Mouse (Mus musculus) ES-CJ7 (cell line): ENCODE results near the gene Mecom.

Source experiments
- DNase-seq: peaks from one replicate; pipeline ENCODE4 v3.0.0; 2011; ENCODE audit warnings: low read depth, low spot score

Gene Mecom

DNA sequence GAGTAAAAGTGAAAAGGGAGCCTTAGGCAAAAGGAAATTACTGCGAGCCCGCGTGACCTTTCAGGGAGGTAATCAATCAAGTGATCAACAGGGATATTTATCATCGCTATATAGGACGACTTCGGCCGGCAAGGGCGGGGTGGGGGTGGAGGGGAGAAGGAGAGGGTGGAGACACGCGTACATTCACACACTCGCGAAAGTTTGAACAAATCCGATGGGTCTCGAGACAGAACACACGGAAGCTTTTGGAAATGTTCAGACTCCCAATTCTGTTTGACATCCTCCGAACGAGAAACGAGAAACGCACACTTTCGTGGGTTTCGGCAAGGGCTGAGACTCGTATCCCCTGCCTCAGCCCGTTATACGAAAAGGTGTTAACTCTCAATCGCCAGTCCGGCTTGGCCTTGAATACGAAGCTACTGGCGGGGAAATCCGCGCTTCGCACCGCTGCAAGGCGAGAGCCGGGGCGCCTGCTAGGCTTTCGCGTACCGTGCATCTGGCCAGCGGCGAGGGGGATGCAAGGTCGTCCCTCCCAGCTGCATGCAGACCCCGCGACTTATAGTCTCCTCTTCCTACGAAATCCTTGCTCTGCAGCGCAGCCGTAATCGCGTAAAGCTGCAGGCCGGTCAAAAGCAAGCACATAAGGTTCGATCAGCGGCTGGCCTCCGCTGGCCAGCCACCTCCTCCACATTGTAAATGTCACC is 33.6 kb downstream of the Mecom start:
- DNase-seq = peak; percentile 45

DNA sequence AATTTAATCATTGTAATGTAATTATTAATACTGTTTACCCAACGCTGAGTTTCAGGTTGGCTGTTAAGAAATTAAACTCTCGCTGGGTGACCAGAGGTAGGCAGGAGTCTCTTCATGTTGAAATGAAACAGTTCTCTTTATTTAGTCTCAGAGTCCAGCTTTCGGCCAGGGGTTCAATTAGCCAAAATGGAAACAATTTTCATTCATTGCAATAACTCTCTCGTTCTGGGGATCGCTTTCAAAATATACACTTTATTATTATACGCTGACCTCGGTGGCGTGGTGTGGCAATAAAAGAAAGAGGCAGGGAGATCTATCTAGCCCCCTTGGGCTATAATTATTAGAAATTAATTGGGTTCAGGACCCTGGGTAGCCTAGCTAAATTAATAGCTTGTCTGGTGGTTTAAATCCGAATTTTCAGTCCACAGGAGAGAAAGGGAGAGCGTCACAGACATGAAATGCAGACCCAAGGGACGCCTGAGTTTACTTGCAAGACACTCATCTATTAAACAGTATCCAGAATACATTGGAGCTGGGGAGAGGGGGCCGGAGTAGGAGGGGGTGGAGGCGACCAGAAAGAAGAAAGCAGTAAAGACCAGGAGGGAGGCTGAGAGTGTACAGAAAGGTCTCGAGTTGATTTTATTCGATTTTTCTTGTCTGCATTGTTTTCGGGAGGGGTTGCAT is 34.4 kb downstream of the Mecom start:
- DNase-seq = no peak

DNA sequence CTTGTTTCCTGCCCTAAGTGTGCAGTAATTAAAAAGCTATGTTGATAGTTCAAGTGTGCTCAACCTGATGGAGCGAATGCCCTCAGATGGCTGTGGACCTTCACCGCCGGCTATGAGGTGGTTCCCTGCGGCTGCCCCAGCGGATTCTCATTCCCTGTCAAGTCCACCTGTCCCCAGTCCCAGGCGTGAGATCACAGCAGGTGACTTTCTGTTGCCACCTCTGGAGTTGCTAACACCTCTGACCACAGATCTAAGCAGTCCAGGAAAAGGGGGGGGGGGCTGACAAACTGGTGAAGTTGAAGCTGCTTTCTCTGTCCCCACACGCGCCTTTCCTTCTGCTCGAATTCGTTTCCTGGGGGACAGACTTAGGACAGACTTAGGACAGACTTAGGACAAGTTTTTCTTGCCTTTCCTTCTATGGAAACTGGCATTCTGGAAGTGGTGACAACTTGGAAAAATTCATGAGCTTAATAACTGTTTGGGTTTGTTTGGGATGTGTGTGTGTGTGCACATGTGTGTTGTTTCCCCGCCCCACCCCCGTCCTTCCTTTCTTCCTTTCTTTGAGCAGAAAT is 35.3 kb downstream of the Mecom start:
- DNase-seq = peak; percentile 11

DNA sequence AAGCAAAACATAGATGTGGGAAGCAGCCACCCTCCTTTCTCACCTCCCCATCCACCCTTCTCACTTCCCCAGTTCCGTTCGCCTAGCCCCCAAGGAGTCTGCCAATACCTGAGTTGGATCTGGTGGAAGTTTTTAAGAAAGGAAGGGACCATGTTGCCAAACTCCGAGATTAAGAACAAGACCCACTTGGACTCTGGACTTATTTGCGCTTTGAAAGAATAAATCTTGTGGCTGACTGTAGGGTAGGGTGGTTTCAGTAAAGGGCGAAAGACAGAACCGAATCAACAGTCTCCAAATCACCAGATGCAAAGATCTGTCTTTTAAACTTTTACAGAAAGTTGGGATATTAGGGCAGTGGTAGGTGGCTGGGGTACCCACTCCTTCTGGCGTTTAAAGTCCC is 36.0 kb downstream of the Mecom start:
- no peak for DNase-seq

DNA sequence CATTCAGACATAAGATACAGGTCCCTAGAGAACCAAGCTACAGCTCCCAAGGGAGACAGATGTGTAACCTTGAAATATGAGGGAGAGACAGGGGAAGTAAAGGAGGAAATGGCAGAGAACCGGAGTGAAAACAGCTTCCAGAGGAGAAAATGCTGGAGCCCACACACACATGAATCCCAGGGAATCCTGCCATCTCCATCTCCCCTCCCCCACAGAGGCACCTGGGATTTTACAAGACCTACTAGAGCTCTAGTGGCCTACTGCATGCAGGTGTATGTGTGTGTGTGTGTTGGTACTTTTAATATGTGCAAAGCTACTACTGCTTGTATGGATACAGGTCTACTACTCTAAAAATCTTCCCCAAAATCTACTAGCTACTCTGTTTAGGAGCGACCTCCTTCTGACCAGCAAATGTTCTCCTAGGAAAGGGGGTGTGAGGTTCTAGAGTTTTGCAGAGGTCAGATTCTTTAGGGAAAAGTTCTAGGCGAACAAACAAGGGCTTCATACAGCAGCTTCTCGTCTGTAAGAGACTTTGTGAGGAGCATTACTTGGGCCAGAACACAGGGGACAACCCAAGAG is 36.7 kb downstream of the Mecom start:
- peak; percentile 12 for DNase-seq

DNA sequence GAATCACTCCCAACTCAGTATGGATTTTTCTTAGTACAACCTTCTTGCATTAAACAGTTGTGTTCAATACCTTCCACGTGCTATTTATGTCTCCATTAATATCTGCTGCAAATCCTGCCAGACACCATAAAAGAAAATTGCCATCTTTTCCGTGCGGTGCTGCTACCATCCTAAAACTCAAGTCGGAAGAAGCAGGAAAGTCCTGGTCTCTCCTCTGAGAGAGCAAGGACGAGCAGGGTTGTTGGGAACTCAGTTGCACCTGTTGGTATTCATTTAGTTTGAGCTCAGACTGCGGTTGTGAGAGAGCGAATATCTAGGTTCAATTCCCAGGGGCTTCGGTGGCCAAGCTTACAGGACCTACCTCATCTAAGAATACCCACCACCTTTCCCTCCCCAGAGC is 37.2 kb downstream of the Mecom start:
- peak; percentile 15 for DNase-seq

DNA sequence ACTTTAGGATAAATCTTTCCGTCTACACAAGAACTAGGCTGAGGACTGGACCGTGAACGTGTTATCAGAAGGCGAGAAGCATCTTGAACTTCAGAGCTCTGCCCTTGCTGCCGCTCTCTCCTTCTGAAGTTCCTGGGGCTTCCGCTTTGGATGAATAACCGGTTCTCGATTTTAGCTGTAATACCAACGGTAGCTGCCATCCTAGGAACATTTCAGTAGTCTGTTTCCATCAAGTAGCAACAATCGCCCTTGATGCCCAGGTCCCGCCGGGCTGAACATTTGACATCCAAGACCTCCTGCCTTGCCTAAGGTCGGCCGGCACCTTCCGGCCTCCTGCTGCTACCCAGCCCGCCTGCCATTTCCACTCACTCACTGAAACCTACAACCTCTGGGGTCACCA is 37.7 kb downstream of the Mecom start:
- peak; percentile 35 for DNase-seq

DNA sequence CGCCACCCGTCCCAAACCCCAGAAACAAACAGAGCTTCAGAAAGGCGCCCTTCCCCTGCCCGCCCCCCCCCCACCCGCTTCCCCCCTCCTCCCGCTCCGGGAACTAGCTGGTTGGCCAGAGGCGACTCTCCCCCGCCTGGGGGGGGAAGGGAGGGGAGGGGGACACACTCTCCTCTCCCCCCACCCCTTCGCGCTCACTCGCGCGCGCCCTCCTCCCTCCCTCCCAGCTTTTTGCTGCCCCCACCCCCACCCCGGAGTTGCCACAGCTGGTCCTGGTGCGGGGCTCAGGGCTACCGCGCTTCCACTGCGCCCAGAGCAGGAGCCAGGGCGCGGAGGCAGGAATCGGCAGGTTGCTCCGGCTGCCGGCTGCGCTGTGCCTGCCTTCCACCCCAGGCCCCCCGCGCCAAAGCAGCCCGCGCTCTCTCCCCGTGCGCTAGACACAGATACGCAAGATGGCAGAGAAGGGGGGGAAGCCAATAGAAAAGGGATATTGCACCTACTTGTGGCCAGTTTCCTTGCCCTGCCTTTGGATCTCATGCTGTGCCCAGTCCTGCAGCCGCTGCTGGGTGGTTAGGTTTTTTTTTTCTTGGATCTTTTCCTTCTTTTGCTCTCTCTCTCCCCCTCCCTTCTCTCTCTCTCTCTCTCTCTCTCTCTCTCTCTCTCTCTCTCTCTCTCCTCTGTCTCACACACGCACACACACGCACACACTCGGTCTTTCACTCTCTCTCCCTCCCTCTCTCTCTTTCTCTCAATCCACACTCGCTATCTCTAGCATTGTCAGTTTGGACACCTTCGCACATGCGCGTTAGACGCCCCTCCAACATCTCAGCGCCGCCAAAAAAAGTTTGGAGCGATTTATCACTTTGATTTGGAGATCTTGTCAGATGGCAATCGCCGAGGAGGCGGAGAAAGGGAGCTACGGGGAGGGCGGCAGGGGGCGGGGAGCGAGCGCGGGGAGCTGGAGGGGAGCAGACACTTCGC is 38.6 kb downstream of the Mecom start:
- DNase-seq = peak; percentile 65

DNA sequence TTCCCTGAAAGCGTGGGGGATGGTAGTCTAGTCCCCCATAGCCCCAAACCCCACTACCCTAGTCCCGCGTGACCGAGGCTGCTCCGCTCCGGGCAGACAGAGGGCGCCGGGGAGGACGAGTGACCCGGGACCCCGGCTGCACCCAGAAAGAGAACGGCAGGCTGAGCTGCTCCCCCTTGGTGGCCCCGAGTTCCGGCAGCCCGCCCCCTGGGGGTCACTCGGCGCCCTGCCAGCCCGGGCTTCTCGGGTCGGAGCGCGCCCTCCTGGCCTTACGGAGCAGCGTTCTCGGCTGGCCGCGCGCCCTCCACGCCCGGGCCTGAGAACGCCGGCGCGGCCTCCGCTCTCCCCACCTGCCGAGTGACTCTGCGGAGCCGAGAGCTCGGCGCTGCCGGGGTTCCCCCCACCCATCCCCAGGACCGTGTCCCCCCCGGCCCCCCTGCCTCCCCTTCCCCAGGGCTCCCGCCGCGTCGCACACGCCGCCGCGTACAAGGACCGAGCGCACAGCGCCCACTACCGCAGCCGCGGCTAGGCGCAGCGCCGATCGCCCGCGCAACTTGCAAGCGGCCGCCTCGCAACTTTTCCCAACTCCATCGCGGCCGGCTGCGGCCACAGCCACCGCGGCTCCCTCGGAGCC is 39.4 kb downstream of the Mecom start:
- DNase-seq = peak; percentile 76

DNA sequence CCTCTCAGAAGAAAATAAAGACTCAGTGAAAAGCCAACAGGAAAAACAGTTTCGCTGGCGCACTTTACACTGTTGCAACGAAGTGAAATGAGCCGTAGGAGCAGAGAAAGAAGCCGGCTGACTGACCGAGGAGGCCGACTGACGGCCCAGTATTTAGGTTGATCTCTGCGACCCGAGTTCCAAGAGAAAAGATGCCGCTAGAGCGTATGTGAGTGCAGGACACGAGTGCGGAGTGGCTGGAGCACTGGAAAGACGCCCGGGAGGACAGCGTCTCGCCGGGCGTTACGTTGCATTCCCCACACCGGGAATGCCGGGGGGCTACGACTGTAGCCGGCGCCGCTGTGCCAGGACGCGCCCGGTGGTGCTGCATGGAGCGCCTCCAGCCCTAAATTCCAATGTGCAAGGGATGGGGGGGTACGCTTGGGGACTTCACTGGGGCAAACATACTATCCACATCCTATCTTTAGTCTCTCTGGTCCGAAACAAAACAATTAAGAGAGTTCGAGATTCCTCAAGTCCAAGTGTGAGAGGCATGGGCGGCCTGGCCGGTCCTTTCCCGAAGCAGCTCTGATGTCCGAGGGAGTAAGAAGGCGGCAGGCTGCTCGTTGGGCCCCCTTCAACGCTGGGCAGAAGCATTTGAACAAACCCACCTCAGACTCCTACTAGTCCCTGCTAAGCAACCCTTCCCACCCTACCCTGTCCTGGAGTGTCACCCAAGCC is 40.1 kb downstream of the Mecom start:
- peak; percentile 51 for DNase-seq

DNA sequence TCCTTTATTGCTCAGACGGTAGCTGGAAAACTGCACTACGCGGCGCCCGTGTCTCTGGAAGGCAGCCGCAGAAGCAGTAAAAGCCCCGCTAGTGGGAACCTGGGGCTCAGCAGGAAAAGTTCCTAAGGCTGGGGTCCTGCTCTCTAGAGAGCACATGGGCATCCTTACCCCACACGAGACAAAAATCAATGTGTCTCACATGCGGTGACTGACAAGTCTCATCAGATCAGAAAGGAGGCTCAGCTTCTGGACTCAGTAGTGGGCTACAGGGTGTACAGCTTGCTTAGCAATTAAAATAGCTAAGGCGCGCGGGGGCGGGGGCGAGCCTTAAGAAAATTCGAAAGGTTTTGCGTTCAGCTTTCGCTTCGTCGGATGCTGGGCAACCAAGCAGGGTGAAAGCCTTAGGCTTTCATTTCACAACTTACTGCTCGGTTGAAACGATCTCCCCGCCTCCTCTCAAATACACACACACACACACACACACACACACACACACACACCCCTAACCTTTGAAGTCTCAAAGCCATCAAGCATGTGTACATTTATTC is 40.7 kb downstream of the Mecom start:
- peak; percentile 27 for DNase-seq

DNA sequence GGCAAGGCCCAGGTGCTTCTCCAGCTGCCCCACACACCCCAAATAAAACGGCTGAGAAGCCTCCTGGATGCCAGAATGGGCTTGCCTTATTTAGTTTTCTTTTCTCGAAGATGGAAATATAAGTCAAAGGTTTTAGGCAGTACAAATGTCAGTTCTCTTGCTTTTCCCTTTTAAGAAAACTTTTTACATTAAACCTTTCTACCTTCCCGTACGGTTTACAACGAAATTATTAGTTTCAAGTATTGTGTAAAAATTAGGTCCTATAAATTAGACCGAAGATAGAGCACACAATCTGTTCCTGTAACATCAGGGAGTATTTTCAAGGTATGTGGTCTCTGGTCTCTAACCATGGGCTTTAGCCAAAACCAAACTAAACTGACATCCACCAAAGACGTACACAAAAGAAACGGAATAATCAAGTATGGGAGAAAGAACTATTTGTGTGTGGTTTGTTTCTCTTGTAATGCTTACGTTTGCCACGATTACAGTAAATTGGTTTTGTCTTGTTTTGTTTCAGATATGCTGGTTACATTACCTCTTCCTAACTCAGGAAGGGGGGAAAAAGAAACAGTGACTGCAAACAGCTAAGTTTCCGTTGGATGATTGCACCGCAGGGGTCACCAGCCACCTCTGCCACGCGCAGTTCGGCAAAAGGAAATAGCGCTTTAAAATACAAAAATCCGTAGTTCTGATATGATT is 41.3 kb downstream of the Mecom start:
- no peak for DNase-seq

DNA sequence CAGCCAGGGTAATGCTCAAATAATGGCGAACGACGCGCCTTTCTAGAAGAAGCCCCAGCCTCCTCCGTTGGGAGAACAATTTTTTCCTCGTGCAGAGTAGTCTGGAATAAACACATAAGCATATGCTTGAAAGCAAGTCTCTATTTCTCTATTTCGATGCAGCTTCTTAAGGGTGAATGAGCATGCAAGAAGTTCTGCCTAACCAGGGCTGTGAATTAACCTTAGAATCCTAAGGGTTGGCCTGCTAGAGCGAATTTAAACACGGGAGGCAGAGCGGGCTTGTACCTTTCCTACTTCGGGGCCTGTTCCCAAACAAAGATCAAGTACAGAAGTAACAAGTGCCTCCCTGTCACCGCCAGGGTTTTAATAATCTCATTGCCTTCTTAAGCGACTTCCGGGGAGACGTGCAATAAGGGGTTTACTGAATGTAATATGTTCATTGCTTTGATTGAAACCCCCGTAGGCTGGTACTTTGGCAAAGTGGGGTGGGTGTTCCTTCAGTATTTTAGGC is 42.0 kb downstream of the Mecom start:
- DNase-seq = no peak

DNA sequence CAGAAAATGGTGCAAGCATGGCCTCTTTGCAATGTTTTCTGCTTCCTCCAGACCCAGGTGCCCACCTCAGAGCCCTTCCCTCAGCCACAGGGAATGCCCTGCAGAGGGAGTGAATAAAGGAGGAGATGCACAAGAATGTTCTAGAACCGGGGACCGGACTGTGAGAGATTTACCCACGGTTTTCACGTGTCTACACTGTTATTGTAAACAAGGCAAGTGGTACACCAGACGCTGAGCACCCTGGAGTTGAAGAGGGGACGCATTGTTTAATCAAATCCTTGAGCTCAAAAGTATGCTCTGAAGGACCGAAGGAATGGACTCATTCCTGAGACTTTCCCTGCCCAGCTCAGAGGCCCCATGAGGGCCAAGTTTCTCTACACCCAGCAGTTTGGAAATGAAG is 43.2 kb downstream of the Mecom start:
- no peak for DNase-seq

DNA sequence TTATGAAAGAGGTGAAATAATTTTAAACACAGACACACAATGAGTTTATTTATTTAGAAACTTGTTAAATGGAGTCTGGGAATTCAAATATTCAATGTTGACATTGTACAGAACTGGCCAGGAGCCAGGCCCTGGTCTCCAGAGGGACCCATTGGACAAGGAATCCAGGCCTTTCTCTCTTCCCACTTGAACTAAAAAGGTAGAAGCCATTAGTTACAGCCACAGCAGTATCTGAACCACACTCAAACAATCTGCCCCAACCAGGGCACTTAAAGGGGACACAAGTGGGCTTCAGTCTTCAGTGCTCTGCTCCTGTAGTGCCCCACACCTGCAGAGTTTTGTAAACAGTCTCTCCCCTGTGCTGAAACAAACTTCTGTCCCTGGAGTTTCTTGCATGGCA is 44.0 kb downstream of the Mecom start:
- no peak for DNase-seq

DNA sequence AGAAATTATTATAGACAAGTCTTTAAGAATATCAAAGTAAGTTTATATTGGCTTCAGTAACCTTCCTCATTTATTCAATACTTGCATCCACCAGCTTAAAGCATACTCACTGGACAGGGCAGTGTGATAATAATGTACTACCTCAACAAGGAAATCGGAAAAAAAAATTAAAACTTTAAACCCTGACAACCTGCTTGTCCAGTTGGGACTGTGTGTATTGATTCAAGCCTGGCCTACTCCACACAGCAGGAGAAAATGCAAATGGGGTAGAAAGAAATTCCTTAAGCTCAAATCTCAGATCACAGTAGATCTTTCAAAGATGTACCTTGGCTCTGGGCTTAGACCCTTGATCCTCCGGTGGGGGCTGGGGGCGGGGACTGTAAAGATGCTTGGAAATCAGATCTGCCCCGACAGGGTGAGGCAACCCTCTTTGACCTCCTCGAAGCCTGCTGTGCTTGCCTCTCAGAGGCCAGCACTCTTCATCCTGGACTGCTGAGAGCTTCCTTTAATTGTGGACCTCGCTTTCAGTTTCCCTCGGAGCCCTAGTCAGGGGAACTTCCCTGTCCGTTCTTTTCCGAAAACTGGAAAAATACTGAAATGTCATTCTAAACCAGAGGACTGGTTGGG is 49.5 kb downstream of the Mecom start:
- no peak for DNase-seq

DNA sequence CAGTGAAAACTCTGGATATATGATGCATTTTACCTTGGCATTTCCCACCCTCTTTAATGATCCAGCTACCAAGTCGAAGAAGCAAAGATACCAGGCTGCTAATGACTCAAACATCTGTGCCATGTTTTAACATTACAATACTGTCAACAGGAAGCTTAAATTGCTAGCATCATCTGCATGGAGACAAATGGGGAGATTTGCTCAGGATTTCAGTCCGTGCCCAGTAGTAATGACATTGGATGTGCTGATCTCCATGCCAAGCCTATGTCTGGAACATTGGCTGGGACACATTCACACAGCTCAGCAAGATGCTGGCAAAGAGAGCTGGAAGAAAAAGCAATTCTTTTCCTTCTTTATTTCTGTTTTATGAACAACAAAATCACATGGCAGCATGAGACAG is 53.4 kb downstream of the Mecom start:
- no peak for DNase-seq

DNA sequence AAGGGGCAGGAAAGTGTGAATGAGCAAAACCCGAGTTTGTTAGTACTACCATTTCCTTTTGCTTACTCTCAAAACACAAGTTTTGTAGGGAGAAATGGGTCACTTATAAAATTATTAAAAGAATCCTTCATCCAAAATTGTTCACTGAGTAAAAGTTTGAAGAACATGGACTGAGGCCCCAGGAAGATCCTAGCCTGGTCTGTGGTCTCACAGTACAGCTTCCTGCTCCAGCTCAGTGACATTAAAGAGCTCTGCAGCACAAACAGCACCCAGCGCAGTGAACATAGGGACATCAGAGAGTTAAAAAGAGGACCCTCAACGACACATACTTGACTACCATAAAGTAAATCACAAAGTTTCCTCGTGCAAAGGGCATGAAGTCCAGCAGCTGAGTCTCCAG is 59.0 kb downstream of the Mecom start:
- DNase-seq = no peak

DNA sequence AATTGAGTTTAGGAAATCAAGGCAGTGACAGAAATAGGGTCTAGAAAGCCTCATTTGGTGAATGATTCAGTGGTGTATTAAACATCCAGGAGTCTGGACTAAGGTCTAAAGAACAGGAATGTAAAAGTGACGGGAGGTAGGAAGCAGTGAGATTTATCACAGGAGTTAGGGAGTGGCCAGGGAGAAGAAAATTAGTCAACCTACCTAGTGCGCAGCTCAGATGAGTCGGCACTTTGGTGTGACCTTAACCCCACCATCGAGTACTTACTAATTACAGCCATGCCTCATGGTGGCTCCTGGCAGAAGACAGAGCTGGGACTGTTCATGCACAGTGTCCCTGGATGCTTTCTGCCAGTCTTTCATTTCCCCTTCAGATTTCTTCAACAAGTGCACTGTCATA is 61.4 kb downstream of the Mecom start:
- DNase-seq = no peak
